30 mouse cellular contexts compared by ENCODE assay signal in the genomic region with DNA sequence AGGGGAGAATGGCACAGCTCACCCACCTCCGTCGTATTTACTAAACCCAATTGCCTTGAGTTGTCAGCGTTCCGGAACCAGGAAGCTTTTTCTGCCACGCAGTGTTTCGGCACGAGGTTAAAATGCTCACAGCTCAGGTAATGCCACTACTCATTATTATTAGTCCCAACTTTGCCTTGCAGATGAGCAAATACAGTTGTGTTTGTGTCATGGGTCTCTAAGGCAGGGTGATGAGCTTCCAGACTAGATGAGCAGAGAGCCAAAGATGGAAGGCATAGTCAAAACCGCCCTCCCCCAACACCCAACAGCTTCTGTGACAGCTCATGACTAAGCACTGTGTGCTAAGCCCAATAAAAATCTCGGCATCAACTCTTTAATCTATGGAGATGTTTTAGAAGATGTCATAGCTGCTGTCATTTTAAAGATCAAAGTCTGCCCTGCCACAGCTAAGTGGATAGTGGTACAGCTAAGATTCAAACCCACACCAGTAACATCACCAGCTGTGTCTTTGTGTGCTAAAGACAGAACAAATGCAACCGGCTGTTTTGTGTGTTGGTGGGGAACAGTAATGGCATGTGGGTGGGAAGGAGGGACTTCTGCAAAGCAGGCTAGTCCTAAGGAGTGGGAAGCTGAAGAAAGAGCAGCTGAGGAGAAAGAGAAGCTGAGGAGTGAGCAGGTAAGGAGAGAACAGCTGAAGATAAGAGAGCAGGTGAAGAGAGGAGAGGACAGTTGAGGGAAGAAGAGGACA.
DNase-seq lines count a peak whose midpoint lies in the region; ATAC-seq lines count a peak whose summit lies in the region.
"Had no signal": no experiment of that assay in that cellular context is flagged by ENCODE, and none has a peak within 500 bp of the region (broad histone marks: within the 10 kb centered on the region; RNA-seq: fewer than 3 reads in every experiment).

No protein-coding gene starts in this region.

- no peak overlapping the region for H3K4me3 ChIP-seq in lung, embryonic 15.5 days
- H3K4me3 ChIP-seq: embryonic facial prominence, embryonic 12.5 days; heart, embryonic 10.5 days; heart, embryonic 15.5 days; liver, embryonic 12.5 days; midbrain, embryonic 12.5 days; myocyte; neural tube, embryonic 12.5 days; stomach, embryonic 15.5 days had no signal

- H3K27me3 ChIP-seq in lung, embryonic 15.5 days = no peaks in the 10 kb centered on the region
- H3K27me3 ChIP-seq: embryonic facial prominence, embryonic 12.5 days; heart, embryonic 15.5 days; midbrain, embryonic 12.5 days; neural tube, embryonic 12.5 days; stomach, embryonic 15.5 days had no signal

- no peak overlapping the region for H3K9ac ChIP-seq in lung, embryonic 15.5 days
- H3K9ac ChIP-seq: embryonic facial prominence, embryonic 12.5 days; heart, embryonic 15.5 days; liver, embryonic 12.5 days; liver, postnatal 0 days; midbrain, embryonic 12.5 days; neural tube, embryonic 12.5 days; stomach, embryonic 15.5 days had no signal

- H3K4me1 ChIP-seq in lung, embryonic 15.5 days = no peaks in the 10 kb centered on the region
- H3K4me1 ChIP-seq: embryonic facial prominence, embryonic 12.5 days; heart, embryonic 15.5 days; liver, embryonic 12.5 days; stomach, embryonic 15.5 days had no signal

- H3K36me3 ChIP-seq in lung, embryonic 15.5 days = no peaks in the 10 kb centered on the region
- H3K36me3 ChIP-seq: embryonic facial prominence, embryonic 12.5 days; heart, embryonic 10.5 days; heart, embryonic 15.5 days; liver, embryonic 12.5 days; midbrain, embryonic 12.5 days; neural tube, embryonic 12.5 days; stomach, embryonic 15.5 days had no signal

- no peak overlapping the region for H3K27ac ChIP-seq in lung, embryonic 15.5 days
- H3K27ac ChIP-seq: embryonic facial prominence, embryonic 12.5 days; heart, embryonic 10.5 days; heart, embryonic 15.5 days; liver, embryonic 12.5 days; midbrain, embryonic 12.5 days; neural tube, embryonic 12.5 days; stomach, embryonic 15.5 days had no signal

- no peaks in the 10 kb centered on the region for H3K9me3 ChIP-seq in lung, embryonic 15.5 days
- H3K9me3 ChIP-seq: embryonic facial prominence, embryonic 12.5 days; heart, embryonic 10.5 days; heart, embryonic 15.5 days; liver, embryonic 12.5 days; midbrain, embryonic 12.5 days; neural tube, embryonic 12.5 days; stomach, embryonic 15.5 days had no signal

- peak; percentile 64; the same call in 1 of the 2 replicates for ATAC-seq in frontal cortex, adult (ENCODE audit: low TSS enrichment)
- peak; percentile 8; the same call in 1 of the 2 replicates for ATAC-seq in lung, embryonic 15.5 days (ENCODE audit: borderline replicate concordance, extremely low read depth, low FRiP score, low TSS enrichment)
- ATAC-seq: activated CD4-positive, CD25-positive, alpha-beta regulatory T cell, adult 4 months; forebrain, embryonic 14.5 days; intestine, embryonic 16.5 days; liver, embryonic 12.5 days; liver, postnatal 0 days had no signal

- 61% methylated on average over 10 of the region's 10 CpGs for WGBS in lung, embryonic 15.5 days

- no peak overlapping the region for H3K4me2 ChIP-seq in lung, embryonic 15.5 days
- H3K4me2 ChIP-seq: embryonic facial prominence, embryonic 12.5 days; heart, embryonic 15.5 days; liver, embryonic 12.5 days; midbrain, embryonic 12.5 days; neural tube, embryonic 12.5 days; stomach, embryonic 15.5 days had no signal

- DNase-seq in frontal cortex, postnatal 25 days (ENCODE audit: low spot score in 2 of 2) = no peak
- DNase-seq in lung, postnatal 25 days (ENCODE audit: low spot score) = no peak
- DNase-seq in NIH3T3 (ENCODE audit: low read depth) = peak; percentile 29
- peak; percentile 66 for DNase-seq in brain, adult 2 months (ENCODE audit: low read depth, low spot score)
- DNase-seq in layer of hippocampus, adult 8-10 months (ENCODE audit: low spot score in 2 of 2) = no peak
- DNase-seq: B cell, adult 2 months; cerebellum, adult 11-12 months; cerebellum, adult 9-11 months; embryo, embryonic 11 days; gastrocnemius, postnatal 10 days; kidney, adult 8-10 months; kidney, postnatal 10 days; layer of hippocampus, adult 9-11 months; liver, postnatal 0 days; lung, postnatal 10 days; right cerebral cortex, postnatal 14 days; thymus, postnatal 14 days had no signal

Comparison
In these comparisons a context has a peak if more than half of its experiments do, and no peak if none do; other contexts are left out.
1. DNase-seq: peak in NIH3T3 (single experiment) and brain, adult 2 months (single experiment); none in frontal cortex, postnatal 25 days (0 of 2), lung, postnatal 25 days (single experiment) and layer of hippocampus, adult 8-10 months (0 of 2).